Comparison of ENCODE assay signal across 8 mouse cellular contexts in the genomic region with DNA sequence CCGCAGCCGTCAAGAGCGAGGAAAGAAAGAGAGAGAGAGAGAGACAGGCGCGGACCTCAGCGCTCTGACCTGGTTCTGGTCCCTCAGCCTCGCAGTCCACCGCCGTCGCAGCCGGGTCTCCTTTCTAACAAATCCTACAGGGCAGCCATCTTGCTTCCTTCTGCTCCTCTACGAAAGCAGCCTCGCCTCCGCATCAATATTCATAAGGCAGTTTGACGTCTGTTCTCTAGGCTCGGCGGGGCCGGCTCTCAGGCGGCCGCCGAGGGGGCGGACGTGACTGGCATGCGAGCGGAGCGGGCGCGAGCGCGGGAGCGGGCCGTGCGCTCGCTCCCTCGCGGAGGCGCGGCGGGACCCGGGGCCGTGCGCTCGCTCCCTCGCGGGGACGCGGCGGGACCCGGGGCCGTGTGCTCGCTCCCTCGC. TPM values are rescaled to one million over a fixed set of nuclear protein-coding genes. Genes with fewer than 3 reads are reported as not detected.
DNase-seq lines count a peak whose midpoint lies in the region; ATAC-seq and TF ChIP-seq lines count a peak whose summit lies in the region.

No protein-coding gene starts in this region.

- H3K36me3 ChIP-seq in forebrain, embryonic 10.5 days (replicated peaks) = no peaks in the 10 kb centered on the region
- H3K36me3 ChIP-seq in heart, embryonic 15.5 days = no peaks in the 10 kb centered on the region
- no peaks in the 10 kb centered on the region for H3K36me3 ChIP-seq in liver, embryonic 14.5 days (replicated peaks; ENCODE audit: control insufficient read depth, insufficient read depth, low read depth)
- no peaks in the 10 kb centered on the region for H3K36me3 ChIP-seq in neural tube, embryonic 11.5 days (ENCODE audit: control insufficient read depth, insufficient read depth, low read length)
- H3K36me3 ChIP-seq in stomach, embryonic 16.5 days (ENCODE audit: control insufficient read depth, insufficient read depth, low read length) = no peaks in the 10 kb centered on the region

- peaks cover 21% of the 10 kb centered on the region for H3K4me1 ChIP-seq in forebrain, embryonic 10.5 days
- H3K4me1 ChIP-seq in heart, embryonic 15.5 days (replicated peaks) = peaks cover 9% of the 10 kb centered on the region
- peaks cover 0 to 3% of the 10 kb centered on the region in 2 experiments; a peak in 1 of 4 replicates for H3K4me1 ChIP-seq in liver, embryonic 14.5 days (replicated peaks; ENCODE audit: control insufficient read depth in 2 of 2, insufficient read depth in 2 of 2, low read length in 1 of 2)
- H3K4me1 ChIP-seq in neural tube, embryonic 11.5 days (ENCODE audit: control insufficient read depth, insufficient read depth, low read length) = peaks cover 5% of the 10 kb centered on the region; the same call in 1 of the 2 replicates
- peaks cover 15% of the 10 kb centered on the region for H3K4me1 ChIP-seq in stomach, embryonic 16.5 days (ENCODE audit: control insufficient read depth, insufficient read depth, low read length)

- TF ChIP-seq EP300 in liver, embryonic 14.5 days (IDR thresholded peaks at IDR 0.05; ENCODE audit: low read depth) = no peak

- TF ChIP-seq CTCF in liver, embryonic 14.5 days (IDR thresholded peaks at IDR 0.05; ENCODE audit: low read depth) = no peak

- H3K27me3 ChIP-seq in forebrain, embryonic 10.5 days (ENCODE audit: poor library complexity, severe bottlenecking) = peaks cover 8% of the 10 kb centered on the region
- H3K27me3 ChIP-seq in heart, embryonic 15.5 days = no peaks in the 10 kb centered on the region
- no peaks in the 10 kb centered on the region for H3K27me3 ChIP-seq in liver, embryonic 14.5 days (ENCODE audit: control insufficient read depth, insufficient read depth, low read length)
- no peaks in the 10 kb centered on the region for H3K27me3 ChIP-seq in neural tube, embryonic 11.5 days (ENCODE audit: control insufficient read depth, insufficient read depth, low read length)
- no peaks in the 10 kb centered on the region for H3K27me3 ChIP-seq in stomach, embryonic 16.5 days (ENCODE audit: control insufficient read depth, insufficient read depth, low read length)

- WGBS in forebrain, embryonic 10.5 days = under 1% methylated on average over 50 of the region's 52 CpGs
- under 1% methylated on average over 50 of the region's 52 CpGs for WGBS in heart, embryonic 15.5 days
- under 1% methylated on average over 52 of the region's 52 CpGs for WGBS in liver, embryonic 14.5 days (ENCODE audit: insufficient replicate concordance)
- WGBS in neural tube, embryonic 11.5 days = under 1% methylated on average over 40 of the region's 52 CpGs
- 0% methylated on average over 51 of the region's 52 CpGs for WGBS in stomach, embryonic 16.5 days

- H3K9ac ChIP-seq in heart, embryonic 15.5 days = peak overlapping the region; percentile 89
- peak overlapping the region; percentile 82 for H3K9ac ChIP-seq in liver, embryonic 14.5 days (replicated peaks)
- peak overlapping the region; percentile 87 for H3K9ac ChIP-seq in neural tube, embryonic 11.5 days (ENCODE audit: low read length)
- peak overlapping the region; percentile 95 for H3K9ac ChIP-seq in stomach, embryonic 16.5 days (ENCODE audit: low read length)

- ATAC-seq in heart, embryonic 15.5 days (replicated peaks; ENCODE audit: insufficient number of reproducible peaks, insufficient read depth, low FRiP score, low read depth) = peak; percentile 94
- peak; percentile 88 for ATAC-seq in liver, embryonic 14.5 days (ENCODE audit: insufficient read depth)
- ATAC-seq in neural tube, embryonic 11.5 days (ENCODE audit: insufficient read depth, low FRiP score, low TSS enrichment) = peak; percentile 96
- ATAC-seq in stomach, embryonic 16.5 days (ENCODE audit: insufficient read depth, low FRiP score) = peak; percentile 95

- DNase-seq in CD4-positive, CD25-positive, alpha-beta regulatory T cell, adult 2 months (ENCODE audit: low read depth, low spot score) = peak; percentile 93
- DNase-seq in brain, embryonic 18.5 days (ENCODE audit: low read depth, low spot score) = peak; percentile 91
- peak; percentile 79 for DNase-seq in forebrain, embryonic 10.5 days (ENCODE audit: extremely low spot score, low spot score)
- peak; percentile 88 to 95 for DNase-seq in kidney, postnatal 25 days
- peak; percentile 62 to 66 (median 65) for DNase-seq in liver, embryonic 14.5 days (ENCODE audit: low read depth in 3 of 3, low spot score in 3 of 3)
- peak; percentile 93 for DNase-seq in neural tube, embryonic 11.5 days (ENCODE audit: low spot score)

- H3K4me2 ChIP-seq in heart, embryonic 15.5 days = peak overlapping the region; percentile 78
- H3K4me2 ChIP-seq in liver, embryonic 14.5 days (ENCODE audit: low read depth) = peak overlapping the region; percentile 81
- H3K4me2 ChIP-seq in neural tube, embryonic 11.5 days (ENCODE audit: low read depth) = peak overlapping the region; percentile 79
- H3K4me2 ChIP-seq in stomach, embryonic 16.5 days (ENCODE audit: low read depth, low read length) = peak overlapping the region; percentile 76

- H3K9me3 ChIP-seq in forebrain, embryonic 10.5 days = no peaks in the 10 kb centered on the region
- no peaks in the 10 kb centered on the region for H3K9me3 ChIP-seq in heart, embryonic 15.5 days (replicated peaks)
- no peaks in the 10 kb centered on the region for H3K9me3 ChIP-seq in liver, embryonic 14.5 days (ENCODE audit: control insufficient read depth, low read length)
- no peaks in the 10 kb centered on the region for H3K9me3 ChIP-seq in neural tube, embryonic 11.5 days (ENCODE audit: control insufficient read depth, low read length)
- H3K9me3 ChIP-seq in stomach, embryonic 16.5 days (replicated peaks; ENCODE audit: control insufficient read depth, low read length) = no peaks in the 10 kb centered on the region

- H3K27ac ChIP-seq in forebrain, embryonic 10.5 days = peak overlapping the region; percentile 93
- peak overlapping the region; percentile 94 for H3K27ac ChIP-seq in heart, embryonic 15.5 days
- peak overlapping the region; percentile 42 for H3K27ac ChIP-seq in liver, embryonic 14.5 days
- peak overlapping the region; percentile 82 for H3K27ac ChIP-seq in neural tube, embryonic 11.5 days (ENCODE audit: low read depth, low read length)
- peak overlapping the region; percentile 98 for H3K27ac ChIP-seq in stomach, embryonic 16.5 days (ENCODE audit: low read length)

- H3K4me3 ChIP-seq in forebrain, embryonic 10.5 days = peak overlapping the region; percentile 88
- H3K4me3 ChIP-seq in heart, embryonic 15.5 days = peak overlapping the region; percentile 93
- peak overlapping the region; percentile 70 to 97 for H3K4me3 ChIP-seq in liver, embryonic 14.5 days (ENCODE audit: insufficient read depth in 1 of 2, low read depth in 2 of 2, low read length in 2 of 2)
- peak overlapping the region; percentile 82 for H3K4me3 ChIP-seq in neural tube, embryonic 11.5 days (ENCODE audit: low read depth, low read length)
- peak overlapping the region; percentile 65 for H3K4me3 ChIP-seq in stomach, embryonic 16.5 days (replicated peaks; ENCODE audit: low read length)

RNA-seq across cellular contexts. Expression of gene Tet2, which starts 0.8 kb away (rescaled TPM):
- polyA plus RNA-seq in forebrain, embryonic 10.5 days (2016; fragmentation: Nextera tagmentation; extraction: Ambion mirVana) = 14.7 and 15.4 TPM in 2 replicates
- polyA plus RNA-seq in heart, embryonic 15.5 days (2015; fragmentation: Nextera tagmentation; extraction: Ambion mirVana) = 11.9 and 13.6 TPM in 2 replicates
- polyA plus RNA-seq in liver, embryonic 14.5 days (2012; rRNA removed) = 1.9 and 2.5 TPM in 2 replicates
- 1.7 and 2.4 TPM in 2 replicates for polyA plus RNA-seq in liver, embryonic 14.5 days (2014; fragmentation: Nextera tagmentation; extraction: Ambion mirVana)
- polyA plus RNA-seq in neural tube, embryonic 11.5 days (2014; fragmentation: Nextera tagmentation; extraction: Ambion mirVana) = 15.6 and 18.3 TPM in 2 replicates
- 13.4 and 16.6 TPM in 2 replicates for polyA plus RNA-seq in stomach, embryonic 16.5 days (2015; fragmentation: Nextera tagmentation; extraction: Ambion mirVana)

Comparison
In these comparisons a context has a peak if more than half of its experiments do, and no peak if none do; other contexts are left out.
1. Peak in every context shown above with its lines: DNase-seq, ATAC-seq, H3K4me3 ChIP-seq and H3K27ac ChIP-seq.
2. H3K27ac ChIP-seq: peak in every context shown above with its lines; median percentile 98 in stomach, embryonic 16.5 days; 94 in heart, embryonic 15.5 days; 93 in forebrain, embryonic 10.5 days; 82 in neural tube, embryonic 11.5 days; 42 in liver, embryonic 14.5 days.